Mouse (Mus musculus) bone marrow macrophage, adult 2 months (primary cell): Measurements from ENCODE around the gene Atp1b4. TPM values are rescaled to one million over a fixed set of nuclear protein-coding genes. Genes with fewer than 3 reads are reported as not detected.

Source experiments
- polyA plus RNA-seq: library from polyadenylated mRNA; stranded (reverse); fragments of >200 nt; gene quantifications from 2 replicates; pipeline ENCODE4 v1.2.4, GENCODE M21; 2012; ENCODE audit not compliant: missing spikeins, insufficient read depth, insufficient read length

Atp1b4 gene
- polyA plus RNA-seq, 1 experiment: not detected

Other genes starting within 250 kb of the Atp1b4 start
- gene Rhox10, start 249.7 kb upstream of the Atp1b4 start, polyA plus RNA-seq: not detected in 2 replicates
- not detected in 2 replicates for gene Rhox11, start 231.0 kb upstream of the Atp1b4 start, polyA plus RNA-seq
- gene Rhox12, start 205.3 kb upstream of the Atp1b4 start, polyA plus RNA-seq: not detected in 2 replicates
- not detected in 2 replicates for gene Rhox13, start 195.0 kb upstream of the Atp1b4 start, polyA plus RNA-seq
- 13.2 and 18.0 TPM in 2 replicates for gene Zbtb33, start 126.4 kb upstream of the Atp1b4 start, polyA plus RNA-seq
- not detected in 2 replicates for gene Tmem255a, start 63.7 kb upstream of the Atp1b4 start, polyA plus RNA-seq
- 673 and 727 TPM in 2 replicates for gene Lamp2, start 140.3 kb downstream of the Atp1b4 start, polyA plus RNA-seq